Mouse (Mus musculus) liver, embryonic 13.5 days (tissue): ENCODE measurements at regions not wholly inside any gene's neighbourhood (a gene's known extent, or its start where the extent isn't known, plus 50 kb on each side); places are given as distances from the start of the nearest gene placed in this dataset.

Source experiments
- ATAC-seq: fragments of 200-750 bp; cut with Nextera tagmentation; 2 replicates; pipeline ENCODE4 v1.8.0; 2017; ENCODE audit warnings: low read depth, mild to moderate bottlenecking, moderate number of reproducible peaks, moderate library complexity
- DNase-seq: peaks from one replicate; pipeline ENCODE4 v3.0.0; 2022
- H3K27ac ChIP-seq: fragments of 300-500 bp; sonication (generic); 2 replicates; pipeline ENCODE4 v1.5.1; 2015; ENCODE audit warnings: moderate library complexity, mild to moderate bottlenecking, inconsistent platforms
- H3K27me3 ChIP-seq: fragments of 300-500 bp; sonication (generic); 2 replicates; pipeline ENCODE4 v1.6.1; 2015; ENCODE audit warnings: mild to moderate bottlenecking, inconsistent platforms
- H3K36me3 ChIP-seq: fragments of 300-500 bp; sonication (generic); 2 replicates; pipeline ENCODE4 v1.6.1; 2015; ENCODE audit warnings: mild to moderate bottlenecking, inconsistent platforms
- H3K4me1 ChIP-seq: fragments of 300-500 bp; sonication (generic); replicated peaks from 2 replicates; pipeline ENCODE4 v1.6.1; 2015; ENCODE audit warnings: inconsistent platforms
- H3K4me2 ChIP-seq: fragments of 300-500 bp; sonication (generic); 2 replicates; pipeline ENCODE4 v1.6.1; 2015; ENCODE audit warnings: inconsistent platforms, mild to moderate bottlenecking, moderate library complexity
- H3K4me3 ChIP-seq: fragments of 300-500 bp; sonication (generic); replicated peaks from 2 replicates; pipeline ENCODE4 v1.5.1; 2015; ENCODE audit warnings: mild to moderate bottlenecking, inconsistent platforms
- H3K9ac ChIP-seq: fragments of 300-500 bp; sonication (generic); 2 replicates; pipeline ENCODE4 v1.6.1; 2015; ENCODE audit warnings: mild to moderate bottlenecking, inconsistent platforms
- H3K9me3 ChIP-seq: fragments of 300-500 bp; sonication (generic); replicated peaks from 2 replicates; pipeline ENCODE4 v1.6.1; 2016; ENCODE audit warnings: inconsistent platforms
- WGBS: fragments of 180-500 bp; shearing (Covaris S2); methylation state at CpG from one replicate; pipeline ENCODE4 v1.1.7; 2015; ENCODE audit not compliant: insufficient replicate concordance; 5-methylcytosine and 5-hydroxymethylcytosine counted together

DNA sequence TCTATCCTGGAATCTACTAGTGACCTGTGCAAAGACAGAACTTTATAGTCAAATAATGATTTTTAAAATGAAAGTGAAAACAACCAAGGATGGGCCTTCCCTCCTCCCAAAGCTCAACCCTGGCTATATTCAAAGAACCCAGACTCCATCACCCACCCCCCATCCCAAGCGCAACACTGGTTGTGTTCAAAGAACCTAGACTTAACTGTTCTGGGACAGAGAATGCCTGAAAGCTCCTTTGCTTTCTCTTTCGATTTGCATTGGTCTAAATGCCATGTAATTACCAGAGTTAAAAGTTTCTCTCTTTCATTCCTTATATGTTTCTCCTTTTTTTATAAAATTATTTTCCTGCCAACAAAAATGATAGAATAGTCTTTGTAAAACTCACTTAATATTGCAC, 98.6 kb upstream of the Samsn1 start:
- H3K9ac ChIP-seq, result no peak overlapping the region
- no peak for ATAC-seq
- no peak overlapping the region for H3K4me2 ChIP-seq
- no peaks in the 10 kb centered on the region for H3K36me3 ChIP-seq
- no peaks in the 10 kb centered on the region for H3K27me3 ChIP-seq
- DNase-seq, result no peak
- H3K27ac ChIP-seq, result no peak overlapping the region
- WGBS, result 75% methylated on average over 2 of the region's 2 CpGs
- no peaks in the 10 kb centered on the region for H3K9me3 ChIP-seq
- peaks cover 9% of the 10 kb centered on the region; the same call in 1 of the 2 replicates for H3K4me1 ChIP-seq
- H3K4me3 ChIP-seq, result no peak overlapping the region

DNA sequence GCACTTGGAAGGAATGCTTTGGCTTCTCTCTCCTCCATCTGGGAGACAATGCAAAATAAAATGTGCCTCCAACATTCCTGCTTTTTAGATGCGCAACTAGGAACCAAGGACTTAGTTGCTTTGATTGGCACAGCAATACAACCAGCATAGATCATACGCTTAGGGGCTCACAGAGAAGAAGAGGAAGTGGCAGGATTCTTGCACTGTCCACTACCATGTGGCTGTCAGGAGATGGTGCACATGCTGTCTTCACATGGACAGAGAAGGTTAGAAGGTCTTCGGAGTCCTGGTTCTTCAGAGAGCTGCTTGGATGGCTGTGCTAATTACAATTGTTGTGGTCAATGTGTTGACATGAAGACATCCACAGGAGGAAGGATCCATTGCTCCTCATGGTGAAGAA, 88.3 kb upstream of the Samsn1 start:
- Histone ChIP-seq H3K9ac (no peak overlapping the region), H3K4me3 (no peak overlapping the region), H3K27me3 (no peaks in the 10 kb centered on the region), H3K9me3 (no peaks in the 10 kb centered on the region), H3K4me1 (no peaks in the 10 kb centered on the region), H3K27ac (no peak overlapping the region), H3K4me2 (no peak overlapping the region), H3K36me3 (no peaks in the 10 kb centered on the region)
- DNase-seq (no peak), ATAC-seq (no peak)
- WGBS, result 74% methylated on average over 3 of the region's 3 CpGs

DNA sequence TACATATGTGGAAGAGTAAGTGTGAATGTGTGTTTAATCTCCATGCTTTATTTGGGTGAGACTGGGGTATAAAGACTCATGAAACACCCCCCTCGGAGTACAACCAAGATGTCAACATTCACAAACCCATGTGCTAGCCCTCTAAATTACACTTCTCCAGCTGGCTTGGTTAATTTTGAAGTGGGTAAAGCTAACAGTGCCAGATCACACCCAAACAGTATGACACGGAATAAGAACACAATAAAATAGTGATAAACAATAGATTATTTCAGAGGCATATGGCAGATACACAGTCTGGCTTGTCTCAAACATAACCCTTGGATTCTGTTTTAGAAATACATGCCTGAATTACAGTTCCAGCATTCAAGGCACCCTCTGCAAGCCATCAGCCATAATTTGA, 86.4 kb upstream of the Samsn1 start:
- Histone ChIP-seq H3K4me1 (no peaks in the 10 kb centered on the region), H3K4me3 (no peak overlapping the region), H3K9ac (no peak overlapping the region), H3K27me3 (no peaks in the 10 kb centered on the region), H3K36me3 (no peaks in the 10 kb centered on the region), H3K4me2 (no peak overlapping the region), H3K27ac (no peak overlapping the region), H3K9me3 (no peaks in the 10 kb centered on the region)
- ATAC-seq (no peak), DNase-seq (no peak)
- WGBS, result 64% methylated on average over 2 of the region's 2 CpGs

DNA sequence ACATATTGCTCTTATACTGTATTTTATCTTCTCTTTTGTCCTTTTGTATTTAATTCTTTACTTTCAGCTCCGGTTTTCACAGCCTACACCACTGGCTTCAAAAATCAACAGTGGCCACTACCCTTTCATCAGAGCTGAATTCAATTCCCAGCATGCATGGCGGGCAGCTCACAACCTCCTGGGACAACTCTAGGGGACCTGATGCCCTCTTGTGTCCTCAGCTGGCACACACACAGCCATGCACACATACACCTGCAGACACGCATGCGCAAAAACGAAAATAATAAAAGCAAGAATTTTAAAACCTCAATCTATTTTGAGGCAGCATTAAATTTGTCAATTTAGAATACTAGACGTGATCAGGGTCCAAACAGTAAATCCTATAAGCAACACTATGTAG, 82.6 kb upstream of the Samsn1 start:
- no peak overlapping the region for H3K9ac ChIP-seq
- ATAC-seq, result no peak
- WGBS, result 67% methylated on average over 6 of the region's 6 CpGs

DNA sequence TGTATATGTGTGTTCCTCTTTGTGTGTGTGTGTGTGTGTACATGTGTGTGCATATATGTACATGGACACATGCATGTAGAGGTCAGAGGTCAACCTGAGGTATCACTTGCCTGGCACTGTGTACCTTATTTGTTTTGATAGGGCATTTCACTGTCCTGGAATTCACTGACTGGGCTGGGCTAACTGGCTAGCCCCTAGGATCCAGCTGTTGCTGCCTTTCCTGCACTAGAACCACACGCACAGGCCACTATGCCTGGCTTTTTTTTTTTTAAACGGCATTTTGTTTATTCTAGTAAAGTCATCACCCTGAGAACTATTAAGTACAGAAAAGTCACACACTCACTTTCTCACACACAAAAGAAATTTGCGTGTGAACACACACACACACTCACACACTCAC, 79.7 kb upstream of the Samsn1 start:
- H3K9ac ChIP-seq, result no peak overlapping the region
- no peak overlapping the region for H3K4me3 ChIP-seq
- no peaks in the 10 kb centered on the region for H3K9me3 ChIP-seq
- no peaks in the 10 kb centered on the region for H3K27me3 ChIP-seq
- no peak overlapping the region for H3K4me2 ChIP-seq
- H3K36me3 ChIP-seq, result no peaks in the 10 kb centered on the region
- H3K27ac ChIP-seq, result no peak overlapping the region
- H3K4me1 ChIP-seq, result no peaks in the 10 kb centered on the region
- 58% methylated on average over 3 of the region's 3 CpGs for WGBS
- no peak for DNase-seq
- ATAC-seq, result no peak

More for the DNA sequence above, 82.6 kb upstream of the Samsn1 start:
- Histone ChIP-seq H3K36me3 (no peaks in the 10 kb centered on the region), H3K27ac (no peak overlapping the region), H3K27me3 (no peaks in the 10 kb centered on the region), H3K4me2 (no peak overlapping the region), H3K9me3 (no peaks in the 10 kb centered on the region), H3K4me3 (no peak overlapping the region), H3K4me1 (no peaks in the 10 kb centered on the region)
- no peak for DNase-seq

DNA sequence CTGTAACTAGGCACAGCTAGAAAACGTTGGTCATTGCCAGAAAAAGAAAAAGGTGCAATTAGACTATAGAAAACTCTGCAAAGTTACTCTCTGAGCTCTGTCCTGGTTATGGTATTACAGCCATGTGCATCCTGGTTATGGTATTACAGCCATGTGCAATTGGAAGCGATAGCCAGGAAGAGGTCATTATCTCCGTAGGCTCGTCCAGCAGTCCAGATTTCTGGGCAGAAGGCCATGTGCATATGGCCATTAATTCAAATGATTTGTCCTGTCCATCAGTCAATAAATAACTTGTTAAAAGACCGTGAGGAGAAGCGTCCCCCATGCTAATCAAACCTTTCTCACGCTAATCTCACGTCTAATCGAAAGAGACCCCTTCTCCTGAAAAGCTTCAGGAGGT, 75.7 kb upstream of the Samsn1 start:
- no peak for DNase-seq
- no peaks in the 10 kb centered on the region for H3K36me3 ChIP-seq
- 68% methylated on average over 9 of the region's 9 CpGs for WGBS
- no peaks in the 10 kb centered on the region for H3K27me3 ChIP-seq
- H3K4me1 ChIP-seq, result no peaks in the 10 kb centered on the region
- no peak overlapping the region for H3K9ac ChIP-seq
- H3K9me3 ChIP-seq, result no peaks in the 10 kb centered on the region
- H3K27ac ChIP-seq, result no peak overlapping the region
- no peak overlapping the region for H3K4me3 ChIP-seq
- no peak overlapping the region for H3K4me2 ChIP-seq
- ATAC-seq, result no peak

DNA sequence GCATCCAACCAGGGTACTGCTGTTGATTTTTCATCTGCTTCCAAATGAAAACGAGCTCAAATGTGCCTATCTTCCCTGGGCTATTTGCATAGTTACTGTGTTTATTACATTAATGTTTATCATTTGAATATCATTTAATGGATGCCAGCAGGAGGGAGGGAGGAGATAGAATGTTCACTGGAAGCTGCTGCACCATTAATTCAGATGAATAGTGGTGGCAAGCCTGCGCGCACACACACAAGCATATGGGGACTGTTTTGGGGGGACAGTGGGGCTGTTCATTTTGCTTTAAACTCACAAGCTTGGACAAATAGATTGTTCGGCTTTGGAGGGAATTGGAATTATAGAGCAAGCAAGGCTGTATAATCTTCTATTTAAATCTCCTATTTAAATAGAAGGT, 74.3 kb upstream of the Samsn1 start:
- H3K27ac ChIP-seq, result no peak overlapping the region
- H3K9me3 ChIP-seq, result no peaks in the 10 kb centered on the region
- H3K36me3 ChIP-seq, result no peaks in the 10 kb centered on the region
- WGBS, result 78% methylated on average over 4 of the region's 4 CpGs
- no peak overlapping the region for H3K4me2 ChIP-seq
- ATAC-seq (no peak), DNase-seq (no peak)
- no peaks in the 10 kb centered on the region for H3K27me3 ChIP-seq
- no peaks in the 10 kb centered on the region for H3K4me1 ChIP-seq
- H3K4me3 ChIP-seq, result no peak overlapping the region
- H3K9ac ChIP-seq, result no peak overlapping the region

DNA sequence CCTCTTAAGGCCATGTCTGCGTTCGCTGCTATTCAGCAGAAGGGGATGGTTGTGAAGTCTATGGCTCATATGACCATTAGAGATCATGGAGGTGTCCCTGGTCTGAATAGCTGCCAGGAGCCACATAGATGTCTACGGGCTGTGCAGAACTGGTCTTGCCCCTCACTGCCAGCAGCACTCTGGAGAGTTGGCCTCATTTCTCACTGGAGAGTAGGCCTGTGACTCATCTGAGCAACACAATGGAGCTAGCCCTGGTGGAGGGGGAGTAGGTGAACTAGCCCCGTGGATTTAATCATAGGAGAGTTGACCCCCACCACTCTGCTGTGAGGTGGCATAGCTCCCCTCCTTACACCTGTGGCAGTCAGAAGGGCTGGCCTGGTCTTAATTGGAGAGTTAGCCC, 63.3 kb upstream of the Samsn1 start:
- Histone ChIP-seq H3K27me3 (no peaks in the 10 kb centered on the region), H3K9me3 (no peaks in the 10 kb centered on the region), H3K9ac (no peak overlapping the region), H3K36me3 (no peaks in the 10 kb centered on the region), H3K4me1 (no peaks in the 10 kb centered on the region), H3K27ac (no peak overlapping the region), H3K4me3 (no peak overlapping the region), H3K4me2 (no peak overlapping the region)
- no peak for DNase-seq
- no peak for ATAC-seq
- WGBS, result 67% methylated on average over 4 of the region's 4 CpGs

DNA sequence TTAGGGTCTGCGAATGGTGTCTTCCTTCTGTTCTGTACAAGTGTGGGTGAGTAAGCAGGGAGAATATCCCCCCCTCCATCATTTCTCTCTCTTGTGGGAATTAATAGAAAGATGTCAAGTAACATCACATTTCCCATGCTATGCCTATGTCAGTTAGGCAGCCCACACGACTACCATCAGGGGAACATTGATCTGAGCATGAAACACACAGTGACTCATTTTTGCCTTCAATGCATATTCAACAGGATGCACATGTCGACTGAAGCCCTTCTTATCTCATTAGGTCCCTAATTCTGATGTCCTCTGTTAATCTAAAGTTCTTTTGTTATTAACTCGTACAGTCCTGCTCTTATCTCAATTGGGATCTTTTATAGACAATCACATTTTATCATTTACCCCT, 60.4 kb upstream of the Samsn1 start:
- no peak for DNase-seq
- WGBS, result 51% methylated on average over 4 of the region's 4 CpGs

DNA sequence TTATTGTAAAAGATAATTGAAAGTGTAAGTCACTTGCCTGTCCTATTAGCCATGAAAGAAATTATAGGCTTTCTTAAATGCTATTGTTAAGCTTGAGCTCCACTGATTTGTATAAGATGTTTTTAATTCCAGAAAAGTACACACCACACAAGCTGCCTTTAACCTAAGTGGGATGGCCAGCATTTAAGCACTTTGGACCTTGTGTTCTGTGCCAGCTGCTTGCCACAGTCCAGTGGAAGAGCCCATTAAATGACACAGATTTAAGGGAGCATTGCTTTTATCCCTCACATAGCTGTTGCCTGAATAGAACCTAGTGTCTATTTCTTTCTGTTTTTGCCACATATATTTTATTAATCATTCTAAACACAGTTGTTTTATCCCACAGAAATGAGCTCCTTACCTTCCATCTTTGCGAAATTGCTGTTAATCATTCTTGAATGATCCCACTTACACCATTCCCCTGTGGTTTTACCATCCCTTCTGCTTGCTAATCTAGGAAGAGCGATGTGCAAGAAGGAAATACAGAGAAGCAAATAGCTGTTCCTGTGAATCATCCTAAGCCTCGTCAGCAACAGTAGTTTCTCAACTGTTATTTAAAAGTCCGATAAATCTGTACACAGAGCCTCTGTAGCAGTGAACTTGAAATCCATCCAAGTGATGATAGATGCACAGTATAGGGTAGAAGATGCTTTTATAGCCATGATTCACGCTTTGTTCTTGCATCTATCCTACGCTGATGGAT, 57.9 kb upstream of the Samsn1 start:
- H3K27me3 ChIP-seq, result no peaks in the 10 kb centered on the region
- H3K9me3 ChIP-seq, result no peaks in the 10 kb centered on the region
- 70% methylated on average over 6 of the region's 6 CpGs for WGBS
- no peak overlapping the region for H3K4me3 ChIP-seq
- no peaks in the 10 kb centered on the region for H3K36me3 ChIP-seq
- ATAC-seq (no peak), DNase-seq (no peak)
- no peak overlapping the region for H3K9ac ChIP-seq
- no peak overlapping the region for H3K4me2 ChIP-seq
- no peak overlapping the region for H3K27ac ChIP-seq
- H3K4me1 ChIP-seq, result no peaks in the 10 kb centered on the region

More for the DNA sequence above, 60.4 kb upstream of the Samsn1 start:
- no peaks in the 10 kb centered on the region for H3K9me3 ChIP-seq
- no peak overlapping the region for H3K27ac ChIP-seq
- no peaks in the 10 kb centered on the region for H3K4me1 ChIP-seq
- no peaks in the 10 kb centered on the region for H3K27me3 ChIP-seq
- no peak overlapping the region for H3K9ac ChIP-seq
- no peaks in the 10 kb centered on the region for H3K36me3 ChIP-seq
- no peak for ATAC-seq
- no peak overlapping the region for H3K4me2 ChIP-seq
- no peak overlapping the region for H3K4me3 ChIP-seq

DNA sequence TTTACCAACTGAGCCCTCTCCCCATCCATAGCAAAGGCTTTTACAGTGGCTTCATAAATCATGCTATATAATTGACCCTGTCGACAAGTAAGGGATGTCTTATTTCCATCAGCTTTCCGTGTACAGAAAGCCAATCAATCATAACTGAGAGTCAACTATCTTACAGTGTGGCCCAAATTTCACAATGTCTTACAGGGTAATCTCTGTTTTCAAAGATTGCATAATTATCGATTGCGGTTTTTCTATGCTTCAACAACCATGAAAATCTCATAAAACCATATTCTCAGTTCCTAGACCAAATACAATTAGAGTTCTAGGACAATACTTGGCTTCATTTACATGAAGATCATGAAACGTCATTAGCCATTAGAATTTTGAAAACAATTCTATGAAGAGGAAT, 56.1 kb upstream of the Samsn1 start:
- H3K4me1 ChIP-seq, result no peaks in the 10 kb centered on the region
- no peak overlapping the region for H3K27ac ChIP-seq
- H3K9me3 ChIP-seq, result no peaks in the 10 kb centered on the region
- WGBS, result 60% methylated on average over 5 of the region's 5 CpGs
- H3K4me2 ChIP-seq, result no peak overlapping the region
- H3K36me3 ChIP-seq, result no peaks in the 10 kb centered on the region
- H3K9ac ChIP-seq, result no peak overlapping the region
- H3K27me3 ChIP-seq, result no peaks in the 10 kb centered on the region
- ATAC-seq (no peak), DNase-seq (no peak)
- H3K4me3 ChIP-seq, result no peak overlapping the region

DNA sequence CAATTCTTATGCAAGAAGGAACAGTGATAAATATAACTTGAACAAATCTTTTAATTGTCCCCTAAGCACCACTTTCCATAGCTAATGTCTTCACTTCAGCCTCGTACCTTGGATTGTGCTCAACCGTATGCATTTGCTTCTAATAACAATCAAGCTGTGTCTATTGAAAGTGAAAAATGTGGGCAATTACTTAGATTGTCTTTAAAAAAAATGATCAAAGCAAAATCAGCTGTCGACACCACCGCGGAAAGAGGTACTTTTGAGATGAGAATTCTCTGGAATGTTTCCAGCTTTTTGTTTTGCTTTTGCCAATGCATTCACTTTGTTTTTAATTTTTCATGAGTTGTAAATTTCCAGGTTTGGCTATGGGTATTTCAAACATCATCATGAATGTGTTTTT, 54.1 kb upstream of the Samsn1 start:
- H3K9ac ChIP-seq, result no peak overlapping the region
- no peaks in the 10 kb centered on the region for H3K27me3 ChIP-seq
- no peaks in the 10 kb centered on the region for H3K4me1 ChIP-seq
- H3K4me2 ChIP-seq, result no peak overlapping the region
- H3K36me3 ChIP-seq, result no peaks in the 10 kb centered on the region
- H3K27ac ChIP-seq, result no peak overlapping the region
- no peaks in the 10 kb centered on the region for H3K9me3 ChIP-seq
- DNase-seq (no peak), ATAC-seq (no peak)
- WGBS, result 80% methylated on average over 5 of the region's 5 CpGs
- H3K4me3 ChIP-seq, result no peak overlapping the region
